14 mouse cellular contexts compared by ENCODE assay signal in genomic region chr8:70725792-70726447, GRCm38 (mm10). TPM values are rescaled to one million over a fixed set of nuclear protein-coding genes. Genes with fewer than 3 reads are reported as not detected.
DNase-seq lines count a peak whose midpoint lies in the region; ATAC-seq and TF ChIP-seq lines count a peak whose summit lies in the region.
"Had no signal": no experiment of that assay in that cellular context is flagged by ENCODE, and none has a peak within 500 bp of the region (broad histone marks: within the 10 kb centered on the region; RNA-seq: fewer than 3 reads in every experiment).

No protein-coding gene starts in this region.

- 24% methylated on average over 14 of the region's 14 CpGs for WGBS in lung, adult 2 months
- 29% methylated on average over 14 of the region's 14 CpGs for WGBS in midbrain, embryonic 15.5 days

- DNase-seq in gastrocnemius, postnatal 10 days, result peak; percentile 34
- DNase-seq in gastrocnemius, adult 18-20 months (ENCODE audit: low spot score), result no peak
- peak; percentile 42 for DNase-seq in lung, adult 2 months
- DNase-seq in lung, postnatal 25 days (ENCODE audit: low spot score), result no peak
- peak; percentile 75 for DNase-seq in kidney, adult 9 months
- no peak for DNase-seq in frontal cortex, postnatal 36 days (ENCODE audit: low spot score in 2 of 2)

- no peak for TF ChIP-seq CTCF in lung, adult 2 months (IDR thresholded peaks at IDR 0.05; ENCODE audit: insufficient read depth, low read length)

- H3K4me3 ChIP-seq in lung, adult 2 months (replicated peaks; ENCODE audit: extremely low read depth, low read depth, low read length), result no peak overlapping the region
- H3K4me3 ChIP-seq in midbrain, embryonic 15.5 days, result no peak overlapping the region
- H3K4me3 ChIP-seq: embryonic facial prominence, embryonic 15.5 days; left cerebral cortex, adult 2 months; lung, embryonic 15.5 days had no signal

- no peaks in the 10 kb centered on the region for H3K9me3 ChIP-seq in midbrain, embryonic 15.5 days
- H3K9me3 ChIP-seq: embryonic facial prominence, embryonic 15.5 days; lung, embryonic 15.5 days had no signal

- H3K36me3 ChIP-seq in midbrain, embryonic 15.5 days (replicated peaks), result no peaks in the 10 kb centered on the region
- H3K36me3 ChIP-seq: embryonic facial prominence, embryonic 15.5 days; lung, embryonic 15.5 days had no signal

- no peak overlapping the region for H3K4me2 ChIP-seq in midbrain, embryonic 15.5 days
- H3K4me2 ChIP-seq: embryonic facial prominence, embryonic 15.5 days; hindbrain, embryonic 14.5 days; lung, embryonic 15.5 days had no signal

- peaks cover 3% of the 10 kb centered on the region; the same call in 1 of the 2 replicates for H3K4me1 ChIP-seq in lung, adult 2 months (ENCODE audit: control insufficient read depth, insufficient read depth, low read length)
- 0 out of 2 replicates have a peak, but pooled peaks cover 4% of the 10 kb centered on the region for H3K4me1 ChIP-seq in midbrain, embryonic 15.5 days

- no peak overlapping the region for H3K9ac ChIP-seq in midbrain, embryonic 15.5 days
- H3K9ac ChIP-seq: embryonic facial prominence, embryonic 15.5 days; hindbrain, embryonic 14.5 days; lung, embryonic 15.5 days had no signal

- ATAC-seq in megakaryocyte progenitor cell, adult 5-6 weeks (replicated peaks; ENCODE audit: poor library complexity), result peak; percentile 49; the same call in 1 of the 2 replicates
- no peak for ATAC-seq in midbrain, embryonic 15.5 days (replicated peaks)

- peaks cover 38% of the 10 kb centered on the region for H3K27me3 ChIP-seq in midbrain, embryonic 15.5 days (replicated peaks)

- H3K27ac ChIP-seq in midbrain, embryonic 15.5 days, result no peak overlapping the region
- H3K27ac ChIP-seq: embryonic facial prominence, embryonic 15.5 days; hindbrain, embryonic 14.5 days; left cerebral cortex, adult 2 months; lung, embryonic 15.5 days had no signal

- TF ChIP-seq POLR2A in lung, adult 2 months (IDR thresholded peaks at IDR 0.05; ENCODE audit: borderline replicate concordance, extremely low read depth, low read depth, low read length), result no peak

RNA-seq across cellular contexts. Expression of gene Pde4c, which starts 2.4 kb away (rescaled TPM):
- total RNA-seq in gastrocnemius, postnatal 10 days (2021), result 1 to 10 TPM; 2.5 to 3.0 TPM
- 1 to 10 TPM; 1.3 to 1.6 TPM for total RNA-seq in gastrocnemius, adult 18-20 months (2021)
- 4.1 and 5.5 TPM in 2 replicates for polyA plus RNA-seq in lung, adult 2 months (2012; rRNA removed)
- total RNA-seq in megakaryocyte progenitor cell, adult 5-6 weeks (2015), result 0.39 TPM in 1 of 2 replicates, not detected in the other
- total RNA-seq in megakaryocyte progenitor cell, adult 5-6 weeks (2017), result not detected in 2 replicates
- polyA plus RNA-seq in midbrain, embryonic 15.5 days (2015; fragmentation: Nextera tagmentation; extraction: Ambion mirVana), result 0.15 and 0.46 TPM in 2 replicates

RNA-seq across cellular contexts. Expression of gene Gm3336, which starts 7.6 kb away (rescaled TPM):
- total RNA-seq in gastrocnemius, postnatal 10 days (2021), result not detected
- total RNA-seq in gastrocnemius, adult 18-20 months (2021), result not detected
- 0.43 and 1.2 TPM in 2 replicates for polyA plus RNA-seq in lung, adult 2 months (2012; rRNA removed)
- total RNA-seq in megakaryocyte progenitor cell, adult 5-6 weeks (2015), result not detected in 2 replicates
- 0.12 TPM in 1 of 2 replicates, not detected in the other for total RNA-seq in megakaryocyte progenitor cell, adult 5-6 weeks (2017)
- polyA plus RNA-seq in midbrain, embryonic 15.5 days (2015; fragmentation: Nextera tagmentation; extraction: Ambion mirVana), result not detected in 2 replicates
- total RNA-seq: left cerebral cortex, adult 2 months; monocyte, adult 5-6 weeks had no signal
- polyA plus RNA-seq: C2C12; embryonic facial prominence, embryonic 15.5 days; hindbrain, embryonic 14.5 days; lung, embryonic 15.5 days had no signal

RNA-seq across cellular contexts. Expression of gene Iqcn, which starts 22.7 kb away (rescaled TPM):
- total RNA-seq in gastrocnemius, postnatal 10 days (2021), result not detected
- total RNA-seq in gastrocnemius, adult 18-20 months (2021), result not detected
- 0.03 TPM in 1 of 2 replicates, not detected in the other for polyA plus RNA-seq in lung, adult 2 months (2012; rRNA removed)
- 0.07 TPM in 1 of 2 replicates, not detected in the other for total RNA-seq in megakaryocyte progenitor cell, adult 5-6 weeks (2015)
- total RNA-seq in megakaryocyte progenitor cell, adult 5-6 weeks (2017), result not detected in 2 replicates
- polyA plus RNA-seq in midbrain, embryonic 15.5 days (2015; fragmentation: Nextera tagmentation; extraction: Ambion mirVana), result 0.05 and 0.14 TPM in 2 replicates

RNA-seq across cellular contexts. Expression of gene Jund, which starts 27.2 kb away (rescaled TPM):
- total RNA-seq in gastrocnemius, postnatal 10 days (2021), result 100 to 1,000 TPM in 1 of 2 experiments, 10 to 100 TPM in 1; 79.2 to 130 TPM
- total RNA-seq in gastrocnemius, adult 18-20 months (2021), result 10 to 100 TPM; 41.6 to 68.4 TPM
- polyA plus RNA-seq in lung, adult 2 months (2012; rRNA removed), result 378 and 717 TPM in 2 replicates
- total RNA-seq in megakaryocyte progenitor cell, adult 5-6 weeks (2015), result 16.1 and 29.1 TPM in 2 replicates
- 19.8 and 21.0 TPM in 2 replicates for total RNA-seq in megakaryocyte progenitor cell, adult 5-6 weeks (2017)
- polyA plus RNA-seq in midbrain, embryonic 15.5 days (2015; fragmentation: Nextera tagmentation; extraction: Ambion mirVana), result 83.0 and 94.4 TPM in 2 replicates

RNA-seq across cellular contexts. Expression of gene Rab3a, which starts 28.6 kb away (rescaled TPM):
- total RNA-seq in gastrocnemius, postnatal 10 days (2021), result 10 to 100 TPM; 44.6 to 50.4 TPM
- 10 to 100 TPM; 32.5 to 36.5 TPM for total RNA-seq in gastrocnemius, adult 18-20 months (2021)
- polyA plus RNA-seq in lung, adult 2 months (2012; rRNA removed), result 46.4 and 53.4 TPM in 2 replicates
- total RNA-seq in megakaryocyte progenitor cell, adult 5-6 weeks (2015), result 2.6 and 3.6 TPM in 2 replicates
- 2.1 and 6.6 TPM in 2 replicates for total RNA-seq in megakaryocyte progenitor cell, adult 5-6 weeks (2017)
- 473 and 487 TPM in 2 replicates for polyA plus RNA-seq in midbrain, embryonic 15.5 days (2015; fragmentation: Nextera tagmentation; extraction: Ambion mirVana)

Comparison
In these comparisons a context has a peak if more than half of its experiments do, and no peak if none do; other contexts are left out.
1. DNase-seq: peak in gastrocnemius, postnatal 10 days (single experiment), lung, adult 2 months (single experiment) and kidney, adult 9 months (single experiment); none in gastrocnemius, adult 18-20 months (single experiment), lung, postnatal 25 days (single experiment) and frontal cortex, postnatal 36 days (0 of 2).